Mouse (Mus musculus): ENCODE results near the gene Gm37240. TPM values are rescaled to one million over a fixed set of nuclear protein-coding genes. Genes with fewer than 3 reads are reported as not detected.

The Gm37240 gene
- polyA plus RNA-seq, 1 experiment from 2014 or later = 18.1 TPM

DNA sequence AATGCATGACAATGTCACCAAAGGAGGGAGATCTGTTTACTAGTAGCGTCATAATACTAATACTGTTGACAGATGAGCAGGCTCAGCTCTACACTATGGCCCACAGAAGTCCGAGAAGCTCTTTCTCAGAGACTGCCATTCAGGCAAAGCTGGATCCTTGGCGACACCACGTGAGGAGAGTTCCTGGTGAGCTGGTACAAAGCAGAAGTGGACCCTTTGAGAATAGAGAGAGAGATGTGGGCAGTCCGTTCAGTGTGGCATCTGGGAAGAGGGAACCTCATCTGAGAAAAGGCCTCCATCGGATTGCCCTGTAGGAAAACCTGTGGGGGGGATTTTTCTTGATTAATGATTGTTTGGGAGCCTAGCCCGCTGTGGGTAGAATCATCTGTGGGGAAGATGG, 770.3 kb downstream of the Gm37240 start:
- no peaks in the 10 kb centered on the region for H3K4me1 ChIP-seq (replicated peaks; ENCODE audit: control insufficient read depth, insufficient read depth)
- H3K36me3 ChIP-seq (ENCODE audit: control insufficient read depth, insufficient read depth, low read length) = no peaks in the 10 kb centered on the region
- no peak overlapping the region for H3K27ac ChIP-seq (replicated peaks)
- ATAC-seq (ENCODE audit: low FRiP score, low TSS enrichment) (no peak), DNase-seq (ENCODE audit: low spot score) (no peak)
- H3K4me3 ChIP-seq (ENCODE audit: low read depth, low read length) = no peak overlapping the region
- H3K27me3 ChIP-seq (ENCODE audit: control insufficient read depth, insufficient read depth, low read length) = no peaks in the 10 kb centered on the region
- no peaks in the 10 kb centered on the region for H3K9me3 ChIP-seq (ENCODE audit: control insufficient read depth, low read length)
- WGBS = 82% methylated on average over 7 of the region's 7 CpGs
- no peak overlapping the region for H3K4me2 ChIP-seq (replicated peaks; ENCODE audit: low read depth)
- TF ChIP-seq CTCF (IDR thresholded peaks at IDR 0.05; ENCODE audit: low read depth) (no peak), EP300 (optimal IDR thresholded peaks at IDR 0.05) (no peak)
- no peak overlapping the region for H3K9ac ChIP-seq (ENCODE audit: low read length)

DNA sequence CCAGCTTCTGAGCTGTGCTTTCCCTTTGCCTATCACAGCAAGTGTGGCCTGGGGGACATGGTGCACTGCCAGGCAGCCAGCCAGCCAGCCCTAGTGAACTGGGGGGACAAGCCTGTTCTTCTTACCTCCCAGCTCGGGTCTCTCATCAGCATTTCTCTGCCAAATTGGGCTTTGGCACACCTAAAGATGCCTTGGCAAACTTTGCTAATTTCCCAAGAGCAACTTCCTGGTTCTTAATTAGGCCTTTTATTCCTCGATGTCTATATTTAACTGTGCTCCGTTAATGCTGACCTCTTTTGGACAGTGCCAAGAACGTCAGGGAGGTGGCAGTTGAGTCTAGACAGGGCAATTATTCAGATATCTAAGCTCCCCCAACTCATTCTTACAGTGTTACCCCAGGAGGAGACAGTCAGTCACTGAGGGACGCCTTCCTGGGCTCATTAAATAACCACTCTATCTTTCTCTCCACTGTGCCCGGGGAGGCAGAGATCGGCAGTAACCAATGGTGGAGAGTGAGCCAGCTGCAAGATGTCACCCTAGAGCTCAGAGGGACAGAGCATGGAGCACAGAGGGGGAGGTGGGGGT, 771.3 kb downstream of the Gm37240 start:
- no peak for TF ChIP-seq CTCF (IDR thresholded peaks at IDR 0.05; ENCODE audit: low read depth)
- TF ChIP-seq EP300 (optimal IDR thresholded peaks at IDR 0.05) = no peak
- Histone ChIP-seq H3K4me3 (ENCODE audit: low read depth, low read length) (no peak overlapping the region), H3K27me3 (ENCODE audit: control insufficient read depth, insufficient read depth, low read length) (no peaks in the 10 kb centered on the region), H3K9me3 (ENCODE audit: control insufficient read depth, low read length) (no peaks in the 10 kb centered on the region), H3K4me2 (replicated peaks; ENCODE audit: low read depth) (no peak overlapping the region), H3K27ac (replicated peaks) (no peak overlapping the region), H3K4me1 (replicated peaks; ENCODE audit: control insufficient read depth, insufficient read depth) (no peaks in the 10 kb centered on the region), H3K9ac (ENCODE audit: low read length) (no peak overlapping the region), H3K36me3 (ENCODE audit: control insufficient read depth, insufficient read depth, low read length) (no peaks in the 10 kb centered on the region)
- DNase-seq (ENCODE audit: low spot score) (no peak), ATAC-seq (ENCODE audit: low FRiP score, low TSS enrichment) (no peak)
- WGBS = 40% methylated on average over 7 of the region's 7 CpGs

DNA sequence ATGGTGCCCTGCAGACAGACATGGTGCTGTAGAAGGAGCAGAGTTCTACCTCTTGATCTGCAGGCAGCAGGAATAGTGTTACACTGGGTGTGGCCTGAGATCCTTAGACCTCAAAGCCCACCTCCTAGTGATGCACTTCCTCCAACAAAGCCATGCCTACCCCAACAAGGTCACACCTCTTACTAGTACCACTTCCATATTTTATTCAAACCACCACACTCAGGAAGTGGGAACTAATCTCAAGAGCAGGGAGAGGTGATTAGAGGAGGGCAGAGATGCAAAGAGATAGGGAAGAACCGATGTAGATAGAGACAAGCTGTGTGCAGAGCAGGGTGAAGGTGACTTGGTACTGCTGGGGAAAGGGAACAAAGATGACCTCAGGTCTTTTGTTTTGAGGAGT, 773.8 kb downstream of the Gm37240 start:
- H3K27me3 ChIP-seq (ENCODE audit: control insufficient read depth, insufficient read depth, low read length) = no peaks in the 10 kb centered on the region
- TF ChIP-seq CTCF (IDR thresholded peaks at IDR 0.05; ENCODE audit: low read depth) = no peak
- TF ChIP-seq EP300 (optimal IDR thresholded peaks at IDR 0.05) = no peak
- no peak overlapping the region for H3K4me3 ChIP-seq (ENCODE audit: low read depth, low read length)
- no peaks in the 10 kb centered on the region for H3K9me3 ChIP-seq (ENCODE audit: control insufficient read depth, low read length)
- 88% methylated on average over 1 of the region's 1 CpGs for WGBS
- H3K27ac ChIP-seq (replicated peaks) = no peak overlapping the region
- no peaks in the 10 kb centered on the region for H3K36me3 ChIP-seq (ENCODE audit: control insufficient read depth, insufficient read depth, low read length)
- no peak overlapping the region for H3K9ac ChIP-seq (ENCODE audit: low read length)
- no peak overlapping the region for H3K4me2 ChIP-seq (replicated peaks; ENCODE audit: low read depth)
- ATAC-seq (ENCODE audit: low FRiP score, low TSS enrichment) (no peak), DNase-seq (ENCODE audit: low spot score) (no peak)
- no peaks in the 10 kb centered on the region for H3K4me1 ChIP-seq (replicated peaks; ENCODE audit: control insufficient read depth, insufficient read depth)

DNA sequence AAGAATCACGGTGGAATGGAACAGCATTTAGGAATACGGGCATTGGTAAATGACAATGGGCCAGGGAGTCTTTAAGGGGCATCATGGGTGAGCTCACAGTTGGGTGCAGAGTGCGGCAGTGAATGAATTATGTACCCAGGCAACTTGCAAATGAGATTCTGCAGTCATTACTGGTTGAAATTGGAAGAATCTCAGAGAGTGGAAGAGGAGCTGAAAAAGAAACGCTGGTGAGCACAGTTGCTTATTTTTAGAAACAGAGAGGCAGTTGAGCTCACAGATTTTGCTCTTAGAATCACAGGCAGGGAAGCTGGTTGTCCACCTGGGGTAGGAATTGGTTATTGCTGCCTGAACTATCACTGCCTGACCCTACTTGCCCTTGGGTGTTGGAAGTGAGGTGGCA, 776.6 kb downstream of the Gm37240 start:
- 60% methylated on average over 4 of the region's 4 CpGs for WGBS
- H3K4me1 ChIP-seq (replicated peaks; ENCODE audit: control insufficient read depth, insufficient read depth) = no peaks in the 10 kb centered on the region
- H3K36me3 ChIP-seq (ENCODE audit: control insufficient read depth, insufficient read depth, low read length) = no peaks in the 10 kb centered on the region
- H3K4me3 ChIP-seq (ENCODE audit: low read depth, low read length) = no peak overlapping the region
- DNase-seq (ENCODE audit: low spot score) (no peak), ATAC-seq (ENCODE audit: low FRiP score, low TSS enrichment) (no peak)
- H3K9ac ChIP-seq (ENCODE audit: low read length) = no peak overlapping the region
- TF ChIP-seq EP300 (optimal IDR thresholded peaks at IDR 0.05) (no peak), CTCF (IDR thresholded peaks at IDR 0.05; ENCODE audit: low read depth) (no peak)
- no peaks in the 10 kb centered on the region for H3K9me3 ChIP-seq (ENCODE audit: control insufficient read depth, low read length)
- H3K27ac ChIP-seq (replicated peaks) = no peak overlapping the region
- no peak overlapping the region for H3K4me2 ChIP-seq (replicated peaks; ENCODE audit: low read depth)
- H3K27me3 ChIP-seq (ENCODE audit: control insufficient read depth, insufficient read depth, low read length) = no peaks in the 10 kb centered on the region

DNA sequence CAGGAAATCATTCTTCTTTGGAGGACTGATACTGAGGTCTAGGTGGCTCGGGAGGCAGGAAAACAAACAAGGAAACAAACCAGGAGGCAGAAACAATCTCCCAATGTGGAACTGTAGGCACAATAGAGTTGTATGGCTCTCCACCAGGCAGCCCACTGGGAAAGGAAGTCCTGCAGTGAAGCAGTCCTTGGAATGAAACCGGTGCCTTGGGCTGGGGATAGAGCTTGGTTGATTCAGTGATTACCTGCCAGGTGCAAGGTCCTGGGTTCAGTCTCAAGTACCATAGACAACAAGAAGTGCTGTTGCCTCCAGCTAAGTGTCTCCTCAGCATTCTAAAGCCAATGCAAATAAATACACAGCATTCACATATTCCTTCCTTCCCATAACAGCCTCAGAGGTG, 778.1 kb downstream of the Gm37240 start:
- Histone ChIP-seq H3K4me2 (replicated peaks; ENCODE audit: low read depth) (no peak overlapping the region), H3K36me3 (ENCODE audit: control insufficient read depth, insufficient read depth, low read length) (no peaks in the 10 kb centered on the region), H3K27me3 (ENCODE audit: control insufficient read depth, insufficient read depth, low read length) (no peaks in the 10 kb centered on the region), H3K9ac (ENCODE audit: low read length) (no peak overlapping the region), H3K27ac (replicated peaks) (no peak overlapping the region), H3K4me1 (replicated peaks; ENCODE audit: control insufficient read depth, insufficient read depth) (no peaks in the 10 kb centered on the region), H3K9me3 (ENCODE audit: control insufficient read depth, low read length) (no peaks in the 10 kb centered on the region), H3K4me3 (ENCODE audit: low read depth, low read length) (no peak overlapping the region)
- WGBS = 53% methylated on average over 2 of the region's 2 CpGs
- TF ChIP-seq CTCF (IDR thresholded peaks at IDR 0.05; ENCODE audit: low read depth) (no peak), EP300 (optimal IDR thresholded peaks at IDR 0.05) (no peak)
- ATAC-seq (ENCODE audit: low FRiP score, low TSS enrichment) (no peak), DNase-seq (ENCODE audit: low spot score) (no peak)

DNA sequence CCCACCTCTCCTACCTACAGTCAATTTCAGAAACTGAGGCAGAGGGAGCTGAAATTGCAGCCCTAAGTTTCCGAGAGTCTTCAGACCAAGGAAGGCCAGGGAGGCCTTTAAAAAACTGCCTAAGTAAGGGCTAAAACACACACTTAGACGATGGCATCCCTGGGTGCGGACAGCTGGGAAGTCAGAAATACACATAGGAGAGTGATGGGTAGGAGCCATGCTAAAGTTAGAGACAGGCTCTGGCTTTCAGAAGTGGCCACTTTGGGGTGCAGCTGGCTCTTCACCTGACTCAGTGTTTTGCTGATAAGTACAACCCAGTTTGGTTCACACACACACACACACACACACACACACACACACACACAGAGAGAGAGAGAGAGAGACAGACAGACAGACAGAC, 778.9 kb downstream of the Gm37240 start:
- WGBS = 78% methylated on average over 3 of the region's 3 CpGs
- Histone ChIP-seq H3K4me2 (replicated peaks; ENCODE audit: low read depth) (no peak overlapping the region), H3K36me3 (ENCODE audit: control insufficient read depth, insufficient read depth, low read length) (no peaks in the 10 kb centered on the region), H3K4me1 (replicated peaks; ENCODE audit: control insufficient read depth, insufficient read depth) (no peaks in the 10 kb centered on the region), H3K9me3 (ENCODE audit: control insufficient read depth, low read length) (no peaks in the 10 kb centered on the region), H3K9ac (ENCODE audit: low read length) (no peak overlapping the region), H3K4me3 (ENCODE audit: low read depth, low read length) (no peak overlapping the region), H3K27ac (replicated peaks) (no peak overlapping the region), H3K27me3 (ENCODE audit: control insufficient read depth, insufficient read depth, low read length) (no peaks in the 10 kb centered on the region)
- TF ChIP-seq EP300 (optimal IDR thresholded peaks at IDR 0.05) = no peak
- DNase-seq (ENCODE audit: low spot score) (no peak), ATAC-seq (ENCODE audit: low FRiP score, low TSS enrichment) (no peak)
